Mouse (Mus musculus) left cerebral cortex, adult 11 months (tissue): ENCODE measurements around the gene Slc38a9.

ENCODE experiments used
- DNase-seq: peaks from one replicate; pipeline ENCODE4 v3.0.0; 2022; ENCODE audit warnings: low spot score

Slc38a9 gene

GRCm38 (mm10) chr13:112770528-112771328 is 110.2 kb downstream of the Slc38a9 start:
- DNase-seq, result no peak

DNA sequence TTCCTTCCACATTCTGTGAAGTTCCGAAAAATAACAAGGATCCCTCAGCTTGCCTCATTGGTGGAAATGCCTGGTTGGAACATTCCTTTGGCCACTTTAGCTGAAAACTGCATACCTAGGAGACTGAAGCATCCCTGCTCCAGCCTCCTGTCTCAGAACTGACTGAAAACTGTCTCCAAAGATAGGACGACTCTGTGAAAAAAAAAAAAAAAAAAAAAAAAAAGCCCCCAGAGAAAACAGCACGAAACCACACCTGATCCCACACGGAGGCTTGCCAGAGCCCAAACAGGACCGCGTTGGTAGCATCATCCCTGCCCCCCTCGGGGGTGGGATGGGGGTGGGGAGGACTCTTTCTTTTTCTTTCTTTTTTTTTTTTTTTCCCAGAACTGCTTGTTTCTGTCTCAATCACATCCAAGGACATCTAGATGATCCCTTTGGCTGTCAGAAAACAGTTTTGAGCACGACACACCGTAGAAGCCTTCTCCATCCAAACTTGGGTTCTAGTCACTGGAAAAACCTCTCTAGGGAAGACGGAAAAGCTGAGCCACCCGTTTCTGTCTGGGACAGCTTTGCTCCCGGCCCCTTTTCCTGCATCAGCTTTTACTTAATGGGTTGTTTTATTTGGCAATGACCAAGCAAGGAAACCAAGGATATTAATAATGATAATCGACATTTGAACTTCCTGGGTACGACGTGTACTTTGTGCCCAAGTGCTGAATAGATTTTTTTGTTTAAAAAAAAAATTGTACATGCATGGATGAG is 111.1 kb downstream of the Slc38a9 start:
- no peak for DNase-seq

GRCm38 (mm10) chr13:112772252-112772651 is 111.7 kb downstream of the Slc38a9 start:
- DNase-seq, result no peak

GRCm38 (mm10) chr13:112772861-112773260 is 112.3 kb downstream of the Slc38a9 start:
- no peak for DNase-seq

- no peak for DNase-seq
Observed at GRCm38 (mm10) chr13:112773991-112774675, 113.6 kb downstream of the Slc38a9 start.

- DNase-seq, result no peak
Observed at GRCm38 (mm10) chr13:112775856-112776255, 115.3 kb downstream of the Slc38a9 start.

- no peak for DNase-seq
Observed at GRCm38 (mm10) chr13:112778407-112778806, 117.9 kb downstream of the Slc38a9 start.

DNA sequence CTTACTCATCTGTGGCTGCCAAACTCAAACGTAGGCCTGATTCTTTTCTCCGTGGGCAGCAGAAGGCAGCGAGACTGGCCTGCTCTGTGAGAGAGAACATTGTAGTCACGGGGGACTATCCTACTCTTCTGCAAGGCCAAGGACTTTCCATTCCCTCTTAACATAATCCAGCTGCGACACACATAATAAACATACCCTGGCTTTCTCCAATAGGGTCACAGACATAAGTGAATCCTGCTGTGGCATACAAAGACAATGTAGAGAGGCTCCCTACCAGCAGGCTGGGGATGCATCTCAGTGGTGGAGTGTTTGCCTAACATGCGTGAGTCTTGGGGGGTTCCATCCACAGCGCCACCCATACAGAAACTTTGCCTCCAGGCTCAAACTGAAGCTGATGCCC is 124.8 kb downstream of the Slc38a9 start:
- DNase-seq, result no peak

DNA sequence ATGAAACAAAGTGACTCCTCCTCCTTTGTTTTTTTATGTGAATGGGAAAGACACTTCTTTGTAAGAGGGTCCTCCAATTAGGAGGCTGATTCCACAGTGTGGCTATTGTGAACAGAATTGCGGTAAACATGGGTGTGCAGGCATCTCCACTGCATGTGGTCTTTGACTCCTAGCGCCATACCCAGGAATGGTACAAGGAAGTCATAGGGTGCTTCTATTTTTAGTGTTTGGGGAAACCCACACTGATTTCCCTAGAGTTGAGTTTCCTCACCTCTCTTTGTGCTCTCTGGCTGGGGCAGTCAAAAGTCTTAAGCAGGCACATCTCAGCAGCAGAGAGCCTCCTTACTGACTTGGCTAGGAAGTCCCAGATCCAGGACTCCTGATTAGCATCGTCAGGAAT is 125.6 kb downstream of the Slc38a9 start:
- no peak for DNase-seq

GRCm38 (mm10) chr13:112786942-112787533 is 126.5 kb downstream of the Slc38a9 start:
- no peak for DNase-seq
